Mouse (Mus musculus) myocyte (in vitro differentiated cells): ENCODE results near the gene Bmp3.

Source experiments
- CEBPB ChIP-seq: IDR thresholded peaks from 2 replicates; pipeline ENCODE4 v1.6.1; 2011; ENCODE audit warnings: mild to moderate bottlenecking, moderate library complexity; ENCODE audit not compliant: poor library complexity, insufficient read depth, severe bottlenecking
- E2F4 ChIP-seq: IDR thresholded peaks from one replicate; pipeline ENCODE4 v1.6.1; 2011; ENCODE audit warnings: mild to moderate bottlenecking, control low read depth, moderate library complexity; ENCODE audit not compliant: insufficient read depth
- MAX ChIP-seq: IDR thresholded peaks from one replicate; pipeline ENCODE4 v1.6.1; 2011; ENCODE audit warnings: low read depth, mild to moderate bottlenecking, control low read depth
- MYOG ChIP-seq, 3 experiments: IDR thresholded peaks; one replicate each; pipeline ENCODE4 v1.6.1; 2011; ENCODE audit warnings: control low read depth in 2 of 3, low read depth in 2 of 3, mild to moderate bottlenecking in 2 of 3; ENCODE audit not compliant: insufficient read length in 2 of 3, control insufficient read depth in 1 of 3, insufficient read depth in 1 of 3
- POLR2A ChIP-seq: IDR thresholded peaks from one replicate; pipeline ENCODE4 v1.6.1; 2011; ENCODE audit warnings: low read depth, mild to moderate bottlenecking, control low read depth, moderate library complexity; ENCODE audit not compliant: insufficient read length
- POLR2AphosphoS2 ChIP-seq: IDR thresholded peaks from one replicate; pipeline ENCODE4 v1.6.1; 2011; ENCODE audit warnings: low read depth, control low read depth; ENCODE audit not compliant: insufficient read length
- TCF12 ChIP-seq: IDR thresholded peaks from one replicate; pipeline ENCODE4 v1.6.1; 2011; ENCODE audit warnings: mild to moderate bottlenecking, control low read depth; ENCODE audit not compliant: poor library complexity, insufficient read depth, severe bottlenecking
- USF1 ChIP-seq: IDR thresholded peaks from one replicate; pipeline ENCODE4 v1.6.1; 2011; ENCODE audit warnings: low read depth, mild to moderate bottlenecking, control low read depth, moderate library complexity

DNA sequence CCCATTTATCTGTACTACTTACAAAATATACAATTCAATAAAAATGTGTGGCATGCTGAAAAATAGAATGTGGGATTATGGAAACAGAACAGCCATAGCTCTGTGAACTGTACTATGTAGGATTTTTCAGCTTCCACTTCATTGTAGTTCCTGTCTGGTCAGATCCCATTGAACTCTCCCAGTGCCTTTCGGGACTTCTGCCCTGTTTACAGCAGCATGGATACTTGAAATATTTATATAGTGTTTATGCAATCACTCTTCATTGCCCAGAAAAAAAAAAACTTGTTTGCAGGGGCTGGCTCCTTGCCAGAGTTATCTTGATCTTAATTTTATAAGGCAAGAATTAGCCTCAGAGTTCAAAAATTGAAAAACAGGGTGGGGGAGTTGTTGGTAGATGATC lies 9.6 kb upstream of the Bmp3 start:
- TF ChIP-seq POLR2A, result no peak
- no peak for TF ChIP-seq TCF12
- TF ChIP-seq POLR2AphosphoS2, result no peak
- TF ChIP-seq E2F4, result no peak
- no peak for TF ChIP-seq MYOG (IDR thresholded peaks at IDR 0.05; ENCODE audit: control insufficient read depth in 1 of 3, insufficient read depth in 1 of 3, insufficient read length in 2 of 3, low read depth in 2 of 3)
- no peak for TF ChIP-seq MAX
- TF ChIP-seq USF1, result no peak
- no peak for TF ChIP-seq CEBPB
